Mouse (Mus musculus) liver, postnatal 0 days (tissue): ENCODE data around the gene Adgrl2.

Experiments
- CTCF ChIP-seq: sonication (generic); IDR thresholded peaks from 2 replicates; pipeline ENCODE4 v1.5.1; 2016; ENCODE audit warnings: antibody characterized with exemption, low read depth
- EP300 ChIP-seq: IDR thresholded peaks from 2 replicates; pipeline ENCODE4 v1.6.1; 2016; ENCODE audit warnings: antibody characterized with exemption, low read depth, mild to moderate bottlenecking

DNA sequence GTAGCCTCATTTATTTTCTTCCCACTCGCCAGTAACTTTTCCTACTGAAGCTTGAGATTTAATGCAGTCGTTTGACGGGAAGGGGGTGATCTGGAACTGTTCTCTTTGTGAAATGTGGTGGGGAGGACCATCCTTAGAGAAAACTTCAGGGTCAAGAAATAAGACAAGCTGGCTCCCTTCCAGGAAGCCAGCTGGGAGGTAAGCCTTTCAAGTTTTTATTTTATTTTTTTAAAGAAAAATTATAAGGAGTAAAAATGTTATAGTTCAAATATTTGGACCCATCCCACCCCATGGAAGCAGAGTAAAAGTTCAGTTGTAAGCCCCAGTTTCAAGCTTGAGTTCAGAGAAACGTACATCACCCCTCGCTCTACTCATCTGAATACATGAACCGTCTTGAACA is 177.2 kb downstream of the Adgrl2 start:
- TF ChIP-seq CTCF (no peak), EP300 (no peak)
